ENCODE assay signal across 12 mouse cellular contexts in genomic region chr5:146829528-146829927, GRCm38 (mm10). TPM values are rescaled to one million over a fixed set of nuclear protein-coding genes. Genes with fewer than 3 reads are reported as not detected.
DNase-seq lines count a peak whose midpoint lies in the region; ATAC-seq and TF ChIP-seq lines count a peak whose summit lies in the region.
"Had no signal": no experiment of that assay in that cellular context is flagged by ENCODE, and none has a peak within 500 bp of the region (broad histone marks: within the 10 kb centered on the region; RNA-seq: fewer than 3 reads in every experiment).

No protein-coding gene starts in this region.

- TF ChIP-seq CTCF in small intestine, adult 2 months (IDR thresholded peaks at IDR 0.05; ENCODE audit: extremely low read depth, insufficient read length, insufficient replicate concordance, low read depth, low read length) = no peak

- H3K9me3 ChIP-seq in ES-E14 (ENCODE audit: control insufficient read depth, insufficient read depth, low read depth, low read length) = no peaks in the 10 kb centered on the region
- no peaks in the 10 kb centered on the region for H3K9me3 ChIP-seq in liver, embryonic 11.5 days (ENCODE audit: control insufficient read depth, low read length)
- no peaks in the 10 kb centered on the region for H3K9me3 ChIP-seq in kidney, embryonic 15.5 days (replicated peaks)
- H3K9me3 ChIP-seq in forebrain, embryonic 16.5 days (ENCODE audit: control insufficient read depth, low read length) = no peaks in the 10 kb centered on the region
- H3K9me3 ChIP-seq: forebrain, embryonic 12.5 days; intestine, embryonic 15.5 days had no signal

- H3K9ac ChIP-seq in ES-E14 (ENCODE audit: insufficient read depth, low read depth, low read length, poor library complexity, severe bottlenecking) = peak overlapping the region; percentile 51; the same call in 1 of the 2 replicates
- H3K9ac ChIP-seq in liver, embryonic 11.5 days (ENCODE audit: low read depth, low read length) = peak overlapping the region; percentile 46
- no peak overlapping the region for H3K9ac ChIP-seq in kidney, embryonic 15.5 days
- H3K9ac ChIP-seq in forebrain, embryonic 16.5 days (replicated peaks; ENCODE audit: low read depth, low read length) = no peak overlapping the region
- H3K9ac ChIP-seq: forebrain, embryonic 12.5 days; intestine, embryonic 15.5 days had no signal

- in situ Hi-C loops in ES-E14 (cut with MboI; ENCODE audit: low sequenced_read_pairs in 2 of 2, unreplicated experiment in 2 of 2) = loop anchor here in 1 of 2 experiments (10.0 kb wide), 1 partner anchor 135 kb away; no protein-coding TSS in a partner anchor

- H3K27me3 ChIP-seq in liver, embryonic 11.5 days (replicated peaks; ENCODE audit: control insufficient read depth, insufficient read depth, low read length) = no peaks in the 10 kb centered on the region
- H3K27me3 ChIP-seq in small intestine, adult 2 months (ENCODE audit: control insufficient read depth, insufficient read depth, low read length) = no peaks in the 10 kb centered on the region
- no peaks in the 10 kb centered on the region for H3K27me3 ChIP-seq in kidney, embryonic 15.5 days
- H3K27me3 ChIP-seq in forebrain, embryonic 16.5 days (replicated peaks; ENCODE audit: control insufficient read depth, insufficient read depth, low read length) = no peaks in the 10 kb centered on the region
- H3K27me3 ChIP-seq: forebrain, embryonic 12.5 days; intestine, embryonic 15.5 days had no signal

- H3K4me1 ChIP-seq in ES-E14 (ENCODE audit: control insufficient read depth in 2 of 2, insufficient read depth in 2 of 2, low read length in 2 of 2, poor library complexity in 1 of 2) = peaks cover 0 to 8% of the 10 kb centered on the region in 2 experiments; a peak in 1 of 4 replicates
- peaks cover 15% of the 10 kb centered on the region for H3K4me1 ChIP-seq in liver, embryonic 11.5 days (replicated peaks; ENCODE audit: control insufficient read depth, insufficient read depth, low read length)
- peaks cover 3% of the 10 kb centered on the region; the same call in 1 of the 2 replicates for H3K4me1 ChIP-seq in small intestine, adult 2 months (ENCODE audit: control insufficient read depth, insufficient read depth, insufficient read length, low read length)
- peaks cover 20% of the 10 kb centered on the region for H3K4me1 ChIP-seq in kidney, embryonic 15.5 days
- H3K4me1 ChIP-seq in forebrain, embryonic 16.5 days (replicated peaks; ENCODE audit: control insufficient read depth, insufficient read depth, low read length) = peaks cover 16% of the 10 kb centered on the region

- peak overlapping the region; percentile 45 for H3K4me2 ChIP-seq in liver, embryonic 11.5 days
- H3K4me2 ChIP-seq in kidney, embryonic 15.5 days = no peak overlapping the region
- H3K4me2 ChIP-seq in forebrain, embryonic 16.5 days (ENCODE audit: low read length) = no peak overlapping the region
- H3K4me2 ChIP-seq: forebrain, embryonic 12.5 days; intestine, embryonic 15.5 days; midbrain, embryonic 11.5 days had no signal

- no peak for TF ChIP-seq POLR2A in small intestine, adult 2 months (IDR thresholded peaks at IDR 0.05; ENCODE audit: low read depth, low read length)

- peaks cover 8% of the 10 kb centered on the region for H3K36me3 ChIP-seq in ES-E14 (ENCODE audit: control insufficient read depth, insufficient read depth, low read length, poor library complexity, severe bottlenecking)
- peaks cover 5% of the 10 kb centered on the region for H3K36me3 ChIP-seq in liver, embryonic 11.5 days (ENCODE audit: control insufficient read depth, insufficient read depth, low read length)
- peaks cover 1% of the 10 kb centered on the region; the same call in 1 of the 2 replicates for H3K36me3 ChIP-seq in small intestine, adult 2 months (ENCODE audit: control insufficient read depth, insufficient read depth, low read length)
- H3K36me3 ChIP-seq in kidney, embryonic 15.5 days = peaks cover 5% of the 10 kb centered on the region
- no peaks in the 10 kb centered on the region for H3K36me3 ChIP-seq in forebrain, embryonic 16.5 days (ENCODE audit: control insufficient read depth, insufficient read depth)

- peak; percentile 77 for DNase-seq in CD4-positive helper T cell, adult 2 months (ENCODE audit: low read depth, low spot score)
- no peak for DNase-seq in ES-E14 (ENCODE audit: low read depth, low spot score)
- DNase-seq in liver, embryonic 11.5 days (ENCODE audit: low spot score) = no peak
- DNase-seq in adrenal gland, adult 2 months = no peak
- no peak for DNase-seq in frontal cortex, postnatal 14 days (ENCODE audit: low spot score in 2 of 2)

- ATAC-seq in liver, embryonic 11.5 days (replicated peaks; ENCODE audit: low FRiP score) = peak; percentile 46
- no peak for ATAC-seq in kidney, embryonic 15.5 days (replicated peaks; ENCODE audit: low FRiP score)
- ATAC-seq in forebrain, embryonic 16.5 days = no peak
- ATAC-seq: intestine, embryonic 15.5 days had no signal

- H3K4me3 ChIP-seq in ES-E14 (ENCODE audit: insufficient read depth in 1 of 2, low read depth in 1 of 2, low read length in 2 of 2, poor library complexity in 1 of 2, severe bottlenecking in 1 of 2) = peak overlapping the region; percentile 11 to 30; a peak in 2 of 4 replicates
- peak overlapping the region; percentile 20 for H3K4me3 ChIP-seq in liver, embryonic 11.5 days (ENCODE audit: low read depth, low read length)
- H3K4me3 ChIP-seq in small intestine, adult 2 months (ENCODE audit: low read depth, low read length) = no peak overlapping the region
- H3K4me3 ChIP-seq in kidney, embryonic 15.5 days (replicated peaks) = no peak overlapping the region
- no peak overlapping the region for H3K4me3 ChIP-seq in forebrain, embryonic 16.5 days (replicated peaks; ENCODE audit: low read length)
- H3K4me3 ChIP-seq: forebrain, embryonic 12.5 days; intestine, embryonic 15.5 days; left cerebral cortex, adult 2 months had no signal

- H3K27ac ChIP-seq in ES-E14 (ENCODE audit: insufficient read depth, low read depth, low read length, poor library complexity, severe bottlenecking) = no peak overlapping the region
- H3K27ac ChIP-seq in liver, embryonic 11.5 days (ENCODE audit: low read depth, low read length) = peak overlapping the region; percentile 71
- H3K27ac ChIP-seq in small intestine, adult 2 months (ENCODE audit: insufficient read depth, low read depth, low read length) = peak overlapping the region; percentile 25; the same call in 1 of the 2 replicates
- H3K27ac ChIP-seq in kidney, embryonic 15.5 days = no peak overlapping the region
- H3K27ac ChIP-seq in forebrain, embryonic 16.5 days (ENCODE audit: low read length) = no peak overlapping the region
- H3K27ac ChIP-seq: forebrain, embryonic 12.5 days; intestine, embryonic 15.5 days; left cerebral cortex, adult 2 months had no signal

- WGBS in liver, embryonic 11.5 days = 37% methylated on average over 8 of the region's 8 CpGs
- WGBS in small intestine, adult 2 months = 61% methylated on average over 8 of the region's 8 CpGs
- WGBS in kidney, embryonic 15.5 days = 41% methylated on average over 8 of the region's 8 CpGs
- WGBS in forebrain, embryonic 16.5 days = 54% methylated on average over 8 of the region's 8 CpGs

TF ChIP-seq in ES-E14, 5 proteins besides CTCF, POLR2A, EP300 and RAD21:
- TF ChIP-seq MAFK (IDR thresholded peaks at IDR 0.05; ENCODE audit: insufficient read depth, low read depth, low read length) (no peak), ZNF384 (IDR thresholded peaks at IDR 0.05; ENCODE audit: low read depth, low read length) (no peak), ZC3H11A (IDR thresholded peaks at IDR 0.05; ENCODE audit: borderline replicate concordance, low read depth, low read length) (no peak)
TF ChIP-seq in ES-E14: peak in this region for 0.

RNA-seq across cellular contexts. Expression of gene Rpl21, which starts 3.2 kb away (rescaled TPM):
- total RNA-seq in ES-E14 (2012; rRNA removed) = 1,013 and 1,099 TPM in 2 replicates
- polyA plus RNA-seq in liver, embryonic 11.5 days (2014; fragmentation: Nextera tagmentation; extraction: Ambion mirVana) = 719 and 772 TPM in 2 replicates
- 15.6 and 16.3 TPM in 2 replicates for polyA plus RNA-seq in small intestine, adult 2 months (2012; rRNA removed)
- 100 to 1,000 TPM; 308 to 315 TPM for total RNA-seq in adrenal gland, adult 2 months (2021)
- 5.2 and 5.3 TPM in 2 replicates for polyA plus RNA-seq in adrenal gland, adult 2 months (2012; rRNA removed)
- 549 and 599 TPM in 2 replicates for polyA plus RNA-seq in kidney, embryonic 15.5 days (2015; fragmentation: Nextera tagmentation; extraction: Ambion mirVana)
- polyA plus RNA-seq in forebrain, embryonic 16.5 days (2015; fragmentation: Nextera tagmentation; extraction: Ambion mirVana) = 320 and 325 TPM in 2 replicates

RNA-seq across cellular contexts. Expression of gene Rasl11a, which starts 15.3 kb away (rescaled TPM):
- 4.1 and 7.3 TPM in 2 replicates for total RNA-seq in ES-E14 (2012; rRNA removed)
- 4.3 and 4.9 TPM in 2 replicates for polyA plus RNA-seq in liver, embryonic 11.5 days (2014; fragmentation: Nextera tagmentation; extraction: Ambion mirVana)
- 5.8 TPM in 2 replicates for polyA plus RNA-seq in small intestine, adult 2 months (2012; rRNA removed)
- 10 to 100 TPM in 1 of 2 experiments, 1 to 10 TPM in 1; 8.2 to 12.2 TPM for total RNA-seq in adrenal gland, adult 2 months (2021)
- polyA plus RNA-seq in adrenal gland, adult 2 months (2012; rRNA removed) = 7.9 and 8.9 TPM in 2 replicates
- polyA plus RNA-seq in kidney, embryonic 15.5 days (2015; fragmentation: Nextera tagmentation; extraction: Ambion mirVana) = 78.6 and 87.4 TPM in 2 replicates
- polyA plus RNA-seq in forebrain, embryonic 16.5 days (2015; fragmentation: Nextera tagmentation; extraction: Ambion mirVana) = 11.0 and 11.4 TPM in 2 replicates

RNA-seq across cellular contexts. Expression of gene Usp12, which starts 34.7 kb away (rescaled TPM):
- 20.6 and 25.4 TPM in 2 replicates for total RNA-seq in ES-E14 (2012; rRNA removed)
- 11.1 and 12.8 TPM in 2 replicates for polyA plus RNA-seq in liver, embryonic 11.5 days (2014; fragmentation: Nextera tagmentation; extraction: Ambion mirVana)
- polyA plus RNA-seq in small intestine, adult 2 months (2012; rRNA removed) = 5.8 and 16.7 TPM in 2 replicates
- 10 to 100 TPM; 27.4 to 34.2 TPM for total RNA-seq in adrenal gland, adult 2 months (2021)
- 2.9 and 3.2 TPM in 2 replicates for polyA plus RNA-seq in adrenal gland, adult 2 months (2012; rRNA removed)
- polyA plus RNA-seq in kidney, embryonic 15.5 days (2015; fragmentation: Nextera tagmentation; extraction: Ambion mirVana) = 21.2 and 21.7 TPM in 2 replicates
- 16.9 and 17.5 TPM in 2 replicates for polyA plus RNA-seq in forebrain, embryonic 16.5 days (2015; fragmentation: Nextera tagmentation; extraction: Ambion mirVana)

Comparison
In these comparisons a context has a peak if more than half of its experiments do, and no peak if none do; other contexts are left out.
1. H3K27ac ChIP-seq: peak in liver, embryonic 11.5 days (single experiment) and small intestine, adult 2 months (single experiment); none in ES-E14 (single experiment), kidney, embryonic 15.5 days (single experiment) and forebrain, embryonic 16.5 days (single experiment).
2. H3K4me3 ChIP-seq: peak in ES-E14 (2 of 2) and liver, embryonic 11.5 days (single experiment); none in small intestine, adult 2 months (single experiment), kidney, embryonic 15.5 days (single experiment) and forebrain, embryonic 16.5 days (single experiment).
3. H3K9ac ChIP-seq: peak in ES-E14 (single experiment) and liver, embryonic 11.5 days (single experiment); none in kidney, embryonic 15.5 days (single experiment) and forebrain, embryonic 16.5 days (single experiment).
4. RNA of gene Rpl21, which starts 3.2 kb away (polyA plus RNA-seq): 719 to 772 TPM in liver, embryonic 11.5 days, 549 to 599 TPM in kidney, embryonic 15.5 days and 320 to 325 TPM in forebrain, embryonic 16.5 days; 15.6 to 16.3 TPM in small intestine, adult 2 months and 5.2 to 5.3 TPM in adrenal gland, adult 2 months; every median in the first group is over 10 times any median in the second.